Comparison of ENCODE assay signal across 8 mouse cellular contexts in the genomic region with DNA sequence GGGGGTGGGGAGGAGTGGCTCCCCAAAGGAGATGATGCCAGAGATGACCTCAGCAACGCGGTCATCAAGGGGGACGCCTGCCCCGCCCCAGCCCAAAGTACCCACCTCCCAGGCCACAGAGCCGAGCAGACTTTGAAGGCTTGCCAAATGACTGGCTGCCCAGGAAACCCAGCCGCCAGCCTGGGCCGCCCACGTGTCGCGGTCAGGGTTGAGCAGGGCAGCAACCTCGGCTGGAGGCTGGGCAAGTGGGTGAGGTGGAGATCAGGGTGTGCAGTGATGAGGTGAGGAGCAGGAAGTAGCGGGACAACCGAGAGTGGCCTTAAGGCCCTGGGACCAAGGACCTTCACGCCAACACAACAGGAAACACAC. TPM values are rescaled to one million over a fixed set of nuclear protein-coding genes. Genes with fewer than 3 reads are reported as not detected.
A peak's percentile ranks its signal among the peaks of the same experiment; 100 is the strongest.
DNase-seq lines count a peak whose midpoint lies in the region; ATAC-seq and TF ChIP-seq lines count a peak whose summit lies in the region.

No protein-coding gene starts in this region.

- ATAC-seq in liver, embryonic 12.5 days: no peak
- ATAC-seq in intestine, postnatal 0 days: peak; percentile 62
- peak; percentile 27 for ATAC-seq in lung, embryonic 16.5 days (ENCODE audit: low read depth)
- ATAC-seq in forebrain, embryonic 15.5 days (replicated peaks): no peak

- 75% methylated on average over 14 of the region's 14 CpGs for WGBS in liver, embryonic 12.5 days (ENCODE audit: insufficient replicate concordance)
- 38% methylated on average over 14 of the region's 14 CpGs for WGBS in intestine, postnatal 0 days
- WGBS in lung, embryonic 16.5 days: 50% methylated on average over 14 of the region's 14 CpGs
- WGBS in forebrain, embryonic 15.5 days: 81% methylated on average over 14 of the region's 14 CpGs

- H3K9ac ChIP-seq in liver, embryonic 12.5 days: no peak overlapping the region
- no peak overlapping the region for H3K9ac ChIP-seq in intestine, postnatal 0 days (ENCODE audit: low read depth, low read length)
- no peak overlapping the region for H3K9ac ChIP-seq in lung, embryonic 16.5 days (ENCODE audit: low read length)
- no peak overlapping the region for H3K9ac ChIP-seq in forebrain, embryonic 15.5 days (replicated peaks)

- no peaks in the 10 kb centered on the region for H3K9me3 ChIP-seq in liver, embryonic 12.5 days (replicated peaks)
- H3K9me3 ChIP-seq in intestine, postnatal 0 days (ENCODE audit: control insufficient read depth): no peaks in the 10 kb centered on the region
- H3K9me3 ChIP-seq in lung, embryonic 16.5 days (ENCODE audit: control insufficient read depth, low read length): no peaks in the 10 kb centered on the region
- H3K9me3 ChIP-seq in forebrain, embryonic 15.5 days: no peaks in the 10 kb centered on the region

- no peak overlapping the region for H3K27ac ChIP-seq in liver, embryonic 12.5 days
- peak overlapping the region; percentile 83 for H3K27ac ChIP-seq in intestine, postnatal 0 days (ENCODE audit: low read depth, low read length)
- 0 out of 2 replicates have a peak overlapping the region, but pooled peaks have one; percentile 27 for H3K27ac ChIP-seq in lung, embryonic 16.5 days (ENCODE audit: low read length)
- no peak overlapping the region; the same call in 1 of the 2 replicates for H3K27ac ChIP-seq in forebrain, embryonic 15.5 days (replicated peaks)

- H3K27me3 ChIP-seq in liver, embryonic 12.5 days (replicated peaks): no peaks in the 10 kb centered on the region
- no peaks in the 10 kb centered on the region for H3K27me3 ChIP-seq in intestine, postnatal 0 days (replicated peaks; ENCODE audit: control insufficient read depth, insufficient read depth, low read length)
- H3K27me3 ChIP-seq in lung, embryonic 16.5 days (ENCODE audit: control insufficient read depth, insufficient read depth, low read depth, low read length): no peaks in the 10 kb centered on the region
- no peaks in the 10 kb centered on the region for H3K27me3 ChIP-seq in forebrain, embryonic 15.5 days

- peak; percentile 13 for DNase-seq in liver
- DNase-seq in adrenal gland, adult 2 months: peak; percentile 96
- DNase-seq in gastrocnemius, postnatal 10 days: peak; percentile 61
- DNase-seq in skeletal muscle tissue, adult 2 months (ENCODE audit: low read depth, low spot score): peak; percentile 67

- H3K4me2 ChIP-seq in liver, embryonic 12.5 days: no peak overlapping the region
- H3K4me2 ChIP-seq in intestine, postnatal 0 days (replicated peaks; ENCODE audit: low read depth): no peak overlapping the region
- no peak overlapping the region for H3K4me2 ChIP-seq in lung, embryonic 16.5 days (ENCODE audit: low read depth, low read length)
- no peak overlapping the region for H3K4me2 ChIP-seq in forebrain, embryonic 15.5 days (replicated peaks)

- no peak for TF ChIP-seq CTCF in intestine, postnatal 0 days (IDR thresholded peaks at IDR 0.05; ENCODE audit: low read depth)

- H3K36me3 ChIP-seq in liver, embryonic 12.5 days: no peaks in the 10 kb centered on the region
- no peaks in the 10 kb centered on the region for H3K36me3 ChIP-seq in intestine, postnatal 0 days (ENCODE audit: control insufficient read depth, insufficient read depth)
- H3K36me3 ChIP-seq in lung, embryonic 16.5 days (ENCODE audit: control insufficient read depth, insufficient read depth, low read length): no peaks in the 10 kb centered on the region
- H3K36me3 ChIP-seq in forebrain, embryonic 15.5 days: 0 out of 2 replicates have a peak, but pooled peaks cover 2% of the 10 kb centered on the region

- H3K4me1 ChIP-seq in liver, embryonic 12.5 days: peaks cover 57% of the 10 kb centered on the region
- peaks cover 26% of the 10 kb centered on the region for H3K4me1 ChIP-seq in intestine, postnatal 0 days (replicated peaks; ENCODE audit: control insufficient read depth, insufficient read depth, low read length)
- H3K4me1 ChIP-seq in lung, embryonic 16.5 days (replicated peaks; ENCODE audit: control insufficient read depth, insufficient read depth, low read length): peaks cover 35% of the 10 kb centered on the region
- peaks cover 25% of the 10 kb centered on the region; the same call in 1 of the 2 replicates for H3K4me1 ChIP-seq in forebrain, embryonic 15.5 days

- H3K4me3 ChIP-seq in liver, embryonic 12.5 days: no peak overlapping the region
- no peak overlapping the region for H3K4me3 ChIP-seq in intestine, postnatal 0 days (ENCODE audit: low read depth, low read length)
- H3K4me3 ChIP-seq in lung, embryonic 16.5 days (ENCODE audit: low read length): no peak overlapping the region
- no peak overlapping the region for H3K4me3 ChIP-seq in forebrain, embryonic 15.5 days

RNA-seq across cellular contexts. Expression of a gene that starts 19.1 kb away (rescaled TPM):
- polyA plus RNA-seq in liver, embryonic 12.5 days (2016; fragmentation: Nextera tagmentation; extraction: Ambion mirVana): 23.5 and 26.4 TPM in 2 replicates
- total RNA-seq in adrenal gland, adult 2 months (2021): 10 to 100 TPM; 51.6 to 66.0 TPM
- 21.2 and 21.3 TPM in 2 replicates for polyA plus RNA-seq in adrenal gland, adult 2 months (2012; rRNA removed)
- total RNA-seq in gastrocnemius, postnatal 10 days (2021): 10 to 100 TPM; 19.9 to 29.2 TPM
- polyA plus RNA-seq in intestine, postnatal 0 days (2015; fragmentation: Nextera tagmentation; extraction: Ambion mirVana): 42.8 and 46.8 TPM in 2 replicates
- 58.8 and 67.5 TPM in 2 replicates for polyA plus RNA-seq in lung, embryonic 16.5 days (2015; fragmentation: Nextera tagmentation; extraction: Ambion mirVana)
- 89.7 and 93.3 TPM in 2 replicates for polyA plus RNA-seq in forebrain, embryonic 15.5 days (2015; fragmentation: Nextera tagmentation; extraction: Ambion mirVana)

Comparison
In these comparisons a context has a peak if more than half of its experiments do, and no peak if none do; other contexts are left out.
1. DNase-seq: peak in every context shown above with its lines; median percentile 96 in adrenal gland, adult 2 months; 67 in skeletal muscle tissue, adult 2 months; 61 in gastrocnemius, postnatal 10 days; 13 in liver.
2. ATAC-seq: peak in intestine, postnatal 0 days (single experiment) and lung, embryonic 16.5 days (single experiment); none in liver, embryonic 12.5 days (single experiment) and forebrain, embryonic 15.5 days (single experiment).
3. H3K27ac ChIP-seq: peak in intestine, postnatal 0 days (single experiment) and lung, embryonic 16.5 days (single experiment); none in liver, embryonic 12.5 days (single experiment) and forebrain, embryonic 15.5 days (single experiment).